Mouse (Mus musculus): ENCODE measurements around the gene Dnmbp. TPM values are rescaled to one million over a fixed set of nuclear protein-coding genes. Genes with fewer than 3 reads are reported as not detected.

Gene Dnmbp
- total and polyA plus RNA-seq, 3 experiments: 5.4 to 9.4 TPM; not detected in 1

DNA sequence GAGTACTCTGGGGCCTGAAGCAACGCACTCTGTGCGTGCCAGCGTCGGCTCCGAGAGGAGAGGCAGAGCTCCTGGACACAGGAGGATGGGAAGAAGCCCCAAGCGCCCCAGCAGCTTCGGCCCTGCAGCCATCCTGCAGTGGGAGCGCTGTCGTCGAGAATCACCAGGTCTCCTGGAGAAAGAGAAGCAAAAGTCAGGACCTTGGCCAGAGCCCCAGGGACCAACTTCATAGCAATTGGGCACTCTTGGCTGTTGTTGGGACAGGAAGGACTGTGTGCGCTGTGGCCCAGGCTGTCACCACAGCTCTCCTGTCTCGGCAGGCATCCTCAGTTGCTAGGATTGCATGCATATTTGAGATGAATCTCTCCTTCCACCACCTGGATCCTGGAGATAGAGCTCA is 37.1 kb downstream of the Dnmbp start:
- Histone ChIP-seq H3K9me3 (replicated peaks; ENCODE audit: insufficient read depth, low read length) (no peaks in the 10 kb centered on the region), H3K27ac (ENCODE audit: control insufficient read depth, low read depth, low read length) (no peak overlapping the region), H3K4me3 (ENCODE audit: control insufficient read depth in 1 of 2, insufficient read depth in 1 of 2, low read depth in 2 of 2, low read length in 2 of 2) (no peak overlapping the region), H3K27me3 (ENCODE audit: control insufficient read depth in 1 of 2, insufficient read depth in 2 of 2, low read length in 2 of 2) (no peaks in the 10 kb centered on the region), H3K9ac (ENCODE audit: control insufficient read depth, low read depth, low read length, poor library complexity, severe bottlenecking) (no peak overlapping the region), H3K36me3 (ENCODE audit: control insufficient read depth in 1 of 2, insufficient read depth in 2 of 2, low read length in 2 of 2) (no peaks in the 10 kb centered on the region), H3K4me1 (ENCODE audit: control insufficient read depth in 1 of 2, insufficient read depth in 2 of 2, low read length in 2 of 2) (no peaks in the 10 kb centered on the region), H3K79me2 (ENCODE audit: control insufficient read depth, insufficient read depth, low read length, poor library complexity) (no peaks in the 10 kb centered on the region)
- no peak for TF ChIP-seq CHD2 (IDR thresholded peaks at IDR 0.05; ENCODE audit: low read length)
- TF ChIP-seq BHLHE40 (IDR thresholded peaks at IDR 0.05; ENCODE audit: borderline replicate concordance, low read depth, low read length): no peak
- no peak for TF ChIP-seq POLR2AphosphoS2 (IDR thresholded peaks at IDR 0.05; ENCODE audit: low read length)
- no peak for TF ChIP-seq MAX (IDR thresholded peaks at IDR 0.05; ENCODE audit: low read length)
- no peak for TF ChIP-seq CTCF (IDR thresholded peaks at IDR 0.05 in 2 of 3, conservative IDR thresholded peaks at IDR 0.05 in 1 of 3; ENCODE audit: control insufficient read depth in 1 of 3, insufficient read depth in 1 of 3, low read depth in 2 of 3, low read length in 3 of 3, poor library complexity in 1 of 3, severe bottlenecking in 1 of 3)
- TF ChIP-seq TBP (IDR thresholded peaks at IDR 0.05; ENCODE audit: low read depth, low read length): no peak
- TF ChIP-seq HCFC1 (IDR thresholded peaks at IDR 0.05; ENCODE audit: low read depth, low read length): no peak
- TF ChIP-seq E2F4 (IDR thresholded peaks at IDR 0.05; ENCODE audit: borderline replicate concordance, low read depth, low read length): no peak
- TF ChIP-seq ZC3H11A (IDR thresholded peaks at IDR 0.05; ENCODE audit: low read depth, low read length): no peak
- TF ChIP-seq ZMIZ1 (IDR thresholded peaks at IDR 0.05; ENCODE audit: low read depth, low read length): no peak
- no peak for TF ChIP-seq MAFK (IDR thresholded peaks at IDR 0.05; ENCODE audit: borderline replicate concordance, low read depth, low read length)
- TF ChIP-seq EP300 (IDR thresholded peaks at IDR 0.05; ENCODE audit: low read depth in 1 of 2, low read length in 2 of 2): no peak
- TF ChIP-seq TCF12 (IDR thresholded peaks at IDR 0.05; ENCODE audit: low read depth, low read length): no peak
- TF ChIP-seq NRF1 (IDR thresholded peaks at IDR 0.05; ENCODE audit: insufficient read depth, low read depth, low read length, poor library complexity, severe bottlenecking): no peak
- no peak for TF ChIP-seq MEF2A (IDR thresholded peaks at IDR 0.05; ENCODE audit: extremely low read depth, insufficient replicate concordance, low read depth, low read length, poor library complexity, severe bottlenecking)
- TF ChIP-seq UBTF (IDR thresholded peaks at IDR 0.05; ENCODE audit: borderline replicate concordance, insufficient read depth, low read depth, low read length): no peak
- TF ChIP-seq MYB (IDR thresholded peaks at IDR 0.05; ENCODE audit: low read depth, low read length): no peak
- TF ChIP-seq NELFE (IDR thresholded peaks at IDR 0.05; ENCODE audit: low read depth, low read length): no peak
- DNase-seq (ENCODE audit: low read depth, low spot score): no peak

DNA sequence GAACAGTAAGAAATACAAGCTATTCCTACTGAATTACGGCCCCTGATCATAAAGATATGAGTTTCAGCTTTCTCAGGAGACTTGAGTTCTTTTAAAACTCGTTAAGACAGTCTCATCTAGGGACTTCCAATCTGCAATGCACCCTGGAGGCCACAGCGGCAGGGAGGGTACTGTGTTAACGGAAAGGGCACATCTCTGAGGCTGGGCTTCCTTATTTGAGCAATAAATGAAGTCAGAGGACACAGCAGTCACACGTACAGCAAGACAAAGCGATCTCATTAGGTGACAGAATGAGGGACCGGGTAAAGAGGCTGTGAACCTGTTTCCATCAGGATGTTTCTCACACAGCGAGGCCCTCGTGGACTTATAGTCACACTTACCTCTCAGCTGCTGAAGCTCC is 39.3 kb downstream of the Dnmbp start:
- no peaks in the 10 kb centered on the region for H3K79me2 ChIP-seq (ENCODE audit: control insufficient read depth, insufficient read depth, low read length, poor library complexity)
- TF ChIP-seq POLR2AphosphoS5 (IDR thresholded peaks at IDR 0.05; ENCODE audit: borderline replicate concordance, low read depth, low read length) (no peak), ZNF384 (IDR thresholded peaks at IDR 0.05; ENCODE audit: low read depth, low read length) (no peak), GATA1 (IDR thresholded peaks at IDR 0.05; ENCODE audit: low read depth, low read length) (no peak), CTCF (IDR thresholded peaks at IDR 0.05 in 2 of 3, conservative IDR thresholded peaks at IDR 0.05 in 1 of 3; ENCODE audit: control insufficient read depth in 1 of 3, insufficient read depth in 1 of 3, low read depth in 2 of 3, low read length in 3 of 3, poor library complexity in 1 of 3, severe bottlenecking in 1 of 3) (no peak), SMC3 (IDR thresholded peaks at IDR 0.05; ENCODE audit: low read depth, low read length) (no peak), MAX (IDR thresholded peaks at IDR 0.05; ENCODE audit: low read length) (no peak), UBTF (IDR thresholded peaks at IDR 0.05; ENCODE audit: borderline replicate concordance, insufficient read depth, low read depth, low read length) (no peak), USF1 (IDR thresholded peaks at IDR 0.05; ENCODE audit: low read depth, low read length) (no peak), MEF2A (IDR thresholded peaks at IDR 0.05; ENCODE audit: extremely low read depth, insufficient replicate concordance, low read depth, low read length, poor library complexity, severe bottlenecking) (no peak), CHD1 (IDR thresholded peaks at IDR 0.05; ENCODE audit: low read depth, low read length) (no peak), ZKSCAN1 (IDR thresholded peaks at IDR 0.05; ENCODE audit: low read depth, low read length) (no peak), E2F4 (IDR thresholded peaks at IDR 0.05; ENCODE audit: borderline replicate concordance, low read depth, low read length) (no peak), POLR2A (IDR thresholded peaks at IDR 0.05; ENCODE audit: control insufficient read depth in 1 of 2, insufficient read depth in 1 of 2, low read depth in 1 of 2, low read length in 2 of 2, poor library complexity in 1 of 2) (no peak), RAD21 (IDR thresholded peaks at IDR 0.05; ENCODE audit: low read depth, low read length) (no peak), MYC (IDR thresholded peaks at IDR 0.05; ENCODE audit: low read depth, low read length) (no peak), TCF12 (IDR thresholded peaks at IDR 0.05; ENCODE audit: low read depth, low read length) (no peak), HCFC1 (IDR thresholded peaks at IDR 0.05; ENCODE audit: low read depth, low read length) (no peak), JUND (IDR thresholded peaks at IDR 0.05; ENCODE audit: low read depth, low read length) (no peak), EP300 (IDR thresholded peaks at IDR 0.05; ENCODE audit: low read depth in 1 of 2, low read length in 2 of 2) (no peak)
- no peak overlapping the region for H3K9ac ChIP-seq (ENCODE audit: control insufficient read depth, low read depth, low read length, poor library complexity, severe bottlenecking)
- H3K9me3 ChIP-seq (replicated peaks; ENCODE audit: insufficient read depth, low read length): no peaks in the 10 kb centered on the region
- no peaks in the 10 kb centered on the region for H3K36me3 ChIP-seq (ENCODE audit: control insufficient read depth in 1 of 2, insufficient read depth in 2 of 2, low read length in 2 of 2)
- H3K4me3 ChIP-seq (ENCODE audit: control insufficient read depth in 1 of 2, insufficient read depth in 1 of 2, low read depth in 2 of 2, low read length in 2 of 2): no peak overlapping the region
- no peaks in the 10 kb centered on the region for H3K27me3 ChIP-seq (ENCODE audit: control insufficient read depth in 1 of 2, insufficient read depth in 2 of 2, low read length in 2 of 2)
- DNase-seq (ENCODE audit: low read depth, low spot score): no peak
- H3K27ac ChIP-seq (ENCODE audit: control insufficient read depth, low read depth, low read length): no peak overlapping the region
- H3K4me1 ChIP-seq (ENCODE audit: control insufficient read depth in 1 of 2, insufficient read depth in 2 of 2, low read length in 2 of 2): no peaks in the 10 kb centered on the region

All from MEL (cell line).